Mouse (Mus musculus) kidney, postnatal 4 days (tissue): ENCODE results near the gene Tpd52l1.

Source experiments
- DNase-seq, 2 experiments: peaks; one replicate each; pipeline ENCODE4 v3.0.0; 2021; ENCODE audit warnings: mixed read lengths in 2 of 2

The Tpd52l1 gene

DNA sequence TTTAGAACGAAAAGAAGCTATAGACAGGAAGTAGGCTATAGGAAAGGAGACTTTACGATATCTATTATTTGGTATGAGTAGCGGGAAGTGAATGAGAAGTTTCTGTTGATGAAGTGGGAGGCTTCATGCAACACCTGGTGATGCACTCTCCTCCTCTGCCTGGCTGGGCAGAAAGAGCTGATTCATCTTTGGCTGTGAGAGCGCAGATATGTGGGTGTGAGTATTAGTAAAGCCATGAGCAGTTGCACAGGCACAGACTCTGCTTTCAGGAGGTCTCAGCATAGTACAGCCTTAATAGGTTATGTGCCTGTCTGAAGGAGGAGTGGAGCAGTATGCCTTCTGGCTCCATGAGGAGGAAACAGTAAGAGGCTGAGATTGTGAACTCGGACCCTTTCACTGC lies 109.3 kb downstream of the Tpd52l1 start:
- DNase-seq = no peak

DNA sequence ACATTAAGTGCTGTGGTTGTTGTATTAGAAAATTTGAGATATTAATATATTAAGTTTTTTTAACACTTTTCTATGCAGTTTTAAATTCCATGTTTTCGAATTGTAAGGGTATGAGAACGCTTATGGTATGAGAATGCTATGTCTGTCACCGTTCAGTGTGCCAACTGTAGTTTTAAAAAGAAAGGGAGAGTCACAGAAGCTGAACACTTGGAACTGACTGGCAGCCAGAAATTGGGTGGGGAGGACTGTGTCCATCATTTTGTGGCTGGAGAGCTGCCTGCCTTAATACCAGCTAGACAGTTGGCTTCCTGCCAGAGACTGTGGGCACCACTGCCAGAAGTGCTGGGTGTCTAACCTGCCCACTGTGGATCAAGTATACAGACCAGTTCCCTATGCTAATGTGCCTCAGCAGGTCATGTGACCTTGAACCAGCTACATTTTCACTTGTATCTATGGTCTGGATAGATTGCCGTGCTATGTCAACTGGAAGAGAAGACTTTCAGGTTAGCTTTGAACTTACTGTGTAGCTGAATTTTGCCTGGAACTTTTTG lies 114.5 kb downstream of the Tpd52l1 start:
- DNase-seq = peak; percentile 14 to 25

DNA sequence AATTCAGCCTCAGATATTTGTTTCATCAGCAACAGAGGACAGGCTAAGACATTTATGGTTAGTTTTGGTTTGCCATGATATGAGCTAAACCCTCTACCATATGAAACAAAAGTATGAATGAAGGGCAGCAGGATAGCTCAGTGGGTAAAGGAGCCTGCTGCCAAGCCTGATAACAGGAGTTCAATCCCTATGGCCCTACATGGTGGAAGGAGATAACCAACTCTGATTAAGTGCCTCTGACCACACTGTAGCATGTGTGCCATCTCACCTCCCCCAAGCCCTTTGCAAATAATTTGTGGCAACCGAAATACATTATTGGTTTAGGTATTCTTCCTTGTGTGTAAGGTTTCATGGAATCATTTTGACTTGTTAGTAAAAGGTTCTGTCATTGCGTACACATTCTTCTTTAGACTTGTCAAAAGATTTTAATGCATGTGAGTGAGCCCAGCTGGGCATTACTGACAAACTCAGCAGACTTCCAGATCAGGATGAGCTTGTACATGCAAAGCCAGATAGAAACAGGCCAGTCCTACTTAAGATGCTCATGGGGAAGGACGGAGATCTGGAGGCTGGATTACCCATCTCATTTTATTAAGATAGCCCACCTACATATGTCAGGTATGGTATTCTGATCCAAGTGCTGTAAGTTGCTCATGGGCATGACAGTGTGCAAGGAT lies 115.3 kb downstream of the Tpd52l1 start:
- no peak for DNase-seq

DNA sequence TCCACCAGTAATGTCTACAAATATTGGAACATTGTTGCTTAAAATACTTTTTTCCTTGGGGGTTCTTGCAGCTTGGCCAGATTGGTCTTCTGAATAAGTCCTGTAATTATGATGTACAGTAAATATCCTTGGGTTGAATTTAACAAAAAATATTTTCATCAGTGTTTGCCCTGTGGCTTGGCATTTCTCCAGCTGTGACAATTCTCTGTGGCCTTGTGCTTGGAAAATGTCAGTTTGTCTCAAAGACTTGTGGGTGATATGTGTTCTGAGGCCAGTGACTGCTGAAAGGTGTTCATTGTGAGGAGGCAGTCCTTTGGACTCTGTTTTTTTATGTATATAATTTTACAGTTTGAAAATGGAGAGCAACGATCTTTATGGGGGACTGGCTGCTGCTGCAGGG lies 116.3 kb downstream of the Tpd52l1 start:
- no peak for DNase-seq

DNA sequence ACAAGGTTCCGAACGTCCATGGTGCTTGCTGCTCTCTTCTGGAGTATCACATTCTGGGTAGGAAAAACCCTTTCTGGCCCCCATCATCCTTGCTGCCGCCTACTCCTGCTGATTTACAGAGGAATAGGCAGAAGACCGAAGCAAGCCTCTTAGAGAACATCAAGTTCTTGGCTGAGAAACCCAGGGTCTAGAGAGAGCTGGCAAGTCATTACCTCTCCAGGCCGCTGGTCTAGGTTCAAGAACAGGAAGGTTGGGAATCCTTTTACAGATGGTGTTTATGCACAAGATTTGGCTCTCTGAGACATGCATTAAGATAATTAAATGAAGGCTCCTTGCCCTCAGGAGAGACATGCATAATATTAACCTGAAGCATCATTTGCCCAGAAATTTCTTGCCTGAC lies 127.3 kb downstream of the Tpd52l1 start:
- no peak for DNase-seq

DNA sequence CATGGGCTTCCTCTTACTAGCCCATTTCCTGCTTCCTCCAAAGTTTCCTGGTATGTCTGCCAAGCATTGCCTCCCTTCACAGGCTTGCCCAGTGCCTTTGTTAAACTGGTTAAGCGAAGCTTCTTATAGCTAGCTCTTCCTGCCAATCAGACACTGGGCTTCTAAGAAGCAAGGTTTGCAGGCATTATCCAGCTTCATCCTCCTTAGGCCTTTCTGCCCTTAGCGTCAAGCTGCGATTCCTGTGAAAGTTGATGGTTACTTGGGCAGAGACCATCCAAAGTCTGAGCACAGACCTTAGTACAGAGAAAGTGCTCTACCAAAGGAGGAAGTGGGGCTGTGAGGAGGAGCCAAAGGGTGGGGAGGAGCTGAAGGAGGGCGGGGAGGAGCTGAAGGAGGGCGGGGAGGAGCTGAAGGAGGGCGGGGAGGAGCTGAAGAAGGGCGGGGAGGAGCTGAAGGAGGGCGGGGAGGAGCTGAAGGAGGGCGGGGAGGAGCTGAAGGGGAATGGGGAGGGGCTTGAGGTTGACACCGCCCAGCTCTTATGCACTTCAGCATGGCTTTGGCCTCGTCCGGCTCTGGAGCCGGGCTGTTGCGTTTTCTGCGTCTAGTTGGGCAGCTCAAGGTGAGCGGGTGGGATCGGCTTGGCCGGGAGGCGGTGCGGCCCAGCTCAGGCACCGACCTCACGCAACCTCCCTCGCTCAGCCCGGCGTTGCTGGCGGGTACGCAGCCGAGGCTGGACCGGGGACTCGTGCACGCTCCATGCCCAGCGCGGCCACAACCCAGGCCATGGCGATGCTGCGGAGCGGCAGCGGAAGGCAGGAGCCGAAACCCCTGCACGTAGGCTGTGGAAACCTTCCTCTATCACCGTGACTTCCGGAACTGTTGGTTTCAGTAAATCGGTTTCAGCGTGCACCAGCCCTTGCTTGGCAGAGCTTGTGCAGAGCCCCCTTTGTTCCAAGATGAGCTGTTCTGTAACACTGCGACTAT lies 132.6 kb downstream of the Tpd52l1 start, which contains the start of gene Hddc2:
Hddc2 (plus strand) TSS at position 519 of the 984 bp plus-strand sequence.
- peak; percentile 86 to 91 for DNase-seq

DNA sequence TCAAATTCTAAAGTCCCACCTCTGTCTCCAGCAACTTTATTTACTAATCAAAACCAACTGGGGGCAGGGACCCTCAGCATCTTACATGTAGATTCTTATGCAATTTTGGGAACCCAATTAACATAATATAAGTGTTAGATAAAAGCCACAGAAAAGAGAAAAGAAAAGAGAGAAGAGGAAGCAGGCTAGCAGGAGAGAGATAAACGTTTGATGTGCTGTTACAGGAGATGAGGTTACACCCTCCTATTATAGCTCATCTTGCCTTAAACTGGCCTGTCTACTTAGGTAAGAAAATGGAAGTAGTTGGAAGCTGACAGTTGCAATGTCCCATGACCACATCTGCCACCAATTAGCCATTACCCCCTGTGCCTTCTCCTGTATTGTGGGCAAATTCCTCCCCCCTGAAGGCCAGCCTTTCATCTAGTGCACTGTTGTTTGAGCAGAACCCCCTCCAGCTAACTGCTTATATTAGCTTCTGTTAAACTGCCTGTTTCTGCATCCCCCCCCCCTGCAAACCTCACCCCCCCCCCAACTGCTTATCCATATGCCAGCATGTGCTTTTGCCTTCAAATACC lies 138.6 kb downstream of the Tpd52l1 start:
- DNase-seq = no peak

DNA sequence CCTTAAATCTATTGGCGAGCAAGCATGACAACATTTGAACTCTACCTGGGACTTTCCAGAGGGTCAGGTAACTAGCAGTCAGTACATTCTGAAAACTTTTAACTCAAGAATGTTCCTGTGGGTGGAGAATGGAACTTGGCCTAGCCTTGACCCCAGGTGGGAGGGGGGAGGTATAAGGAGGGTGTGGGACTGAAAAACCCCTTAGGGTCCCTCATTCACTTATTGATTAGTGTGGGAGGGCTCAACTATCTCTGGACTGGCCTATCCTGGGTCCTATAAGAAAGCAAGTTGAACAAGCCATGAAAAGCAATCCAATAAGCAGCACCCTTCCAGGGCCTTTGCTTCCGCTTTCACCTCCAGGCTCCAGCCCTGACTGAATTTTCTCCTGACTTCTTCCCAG lies 142.3 kb downstream of the Tpd52l1 start:
- DNase-seq = no peak

DNA sequence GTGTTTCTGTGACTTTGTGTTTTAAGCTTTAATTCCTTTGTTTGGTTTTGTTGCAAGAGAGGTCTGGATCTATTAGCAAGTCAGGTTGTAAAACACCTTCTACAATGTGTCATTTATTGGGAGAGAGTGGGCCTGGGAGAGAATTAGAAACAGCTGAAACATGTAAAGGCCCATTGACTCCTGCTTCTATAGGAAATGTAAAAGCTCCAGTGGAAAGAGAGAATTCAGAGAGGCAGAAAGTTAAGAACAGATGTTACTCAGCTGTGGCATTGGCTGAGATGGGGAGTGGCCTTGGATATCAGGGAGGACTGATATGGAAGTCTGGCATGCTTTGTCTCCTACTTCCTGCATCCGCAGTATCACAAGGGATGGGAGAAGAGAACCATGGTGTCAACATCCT lies 145.5 kb downstream of the Tpd52l1 start:
- DNase-seq = no peak

DNA sequence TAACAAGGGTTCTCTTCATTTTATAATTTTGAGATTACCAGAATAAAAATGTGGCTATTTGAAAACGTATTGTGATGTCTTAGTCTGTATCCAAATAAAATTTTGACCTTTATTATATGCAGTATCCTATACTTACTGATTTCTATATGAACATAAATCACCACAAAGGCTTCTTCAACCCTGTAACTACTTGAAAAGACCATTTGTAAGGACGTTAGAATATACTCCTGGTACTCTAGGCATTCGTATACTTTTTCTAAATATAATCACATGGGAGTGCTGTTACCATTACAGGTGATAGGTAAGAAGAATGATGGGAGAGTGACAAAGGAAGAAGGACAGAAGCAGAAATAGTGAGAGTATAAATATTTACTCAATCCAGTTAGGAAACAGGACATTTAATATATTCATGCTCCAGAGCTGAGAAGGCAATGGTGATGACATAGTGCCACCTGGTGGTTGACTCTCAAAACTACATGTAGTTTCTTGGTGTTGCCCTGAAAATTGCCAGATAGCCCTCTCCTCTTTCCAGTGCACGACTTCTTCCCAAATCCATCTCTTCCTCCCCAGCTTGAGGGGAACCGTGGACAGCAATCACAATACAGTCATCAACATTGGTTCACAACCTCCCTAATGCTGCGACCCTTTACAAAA lies 146.7 kb downstream of the Tpd52l1 start:
- DNase-seq = peak; percentile 64 to 69

DNA sequence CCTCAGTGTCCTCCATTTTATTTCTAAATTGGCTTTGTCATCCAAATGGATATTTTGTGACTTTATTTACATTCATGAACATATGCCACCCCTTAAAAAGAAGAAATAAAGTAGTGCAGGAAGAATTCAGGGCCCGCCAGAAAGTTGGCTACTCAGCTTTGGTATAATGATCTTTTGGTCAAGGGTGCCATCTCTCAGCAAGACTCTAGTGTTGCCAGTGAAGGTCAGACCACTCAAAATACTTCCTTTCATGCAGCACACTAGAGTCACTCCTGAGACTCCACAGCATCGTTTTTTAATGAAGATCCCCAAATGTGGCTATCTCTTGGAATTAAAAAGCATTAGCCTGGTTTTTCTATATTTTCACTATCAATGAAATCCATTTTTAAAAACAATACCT lies 147.5 kb downstream of the Tpd52l1 start:
- no peak for DNase-seq

DNA sequence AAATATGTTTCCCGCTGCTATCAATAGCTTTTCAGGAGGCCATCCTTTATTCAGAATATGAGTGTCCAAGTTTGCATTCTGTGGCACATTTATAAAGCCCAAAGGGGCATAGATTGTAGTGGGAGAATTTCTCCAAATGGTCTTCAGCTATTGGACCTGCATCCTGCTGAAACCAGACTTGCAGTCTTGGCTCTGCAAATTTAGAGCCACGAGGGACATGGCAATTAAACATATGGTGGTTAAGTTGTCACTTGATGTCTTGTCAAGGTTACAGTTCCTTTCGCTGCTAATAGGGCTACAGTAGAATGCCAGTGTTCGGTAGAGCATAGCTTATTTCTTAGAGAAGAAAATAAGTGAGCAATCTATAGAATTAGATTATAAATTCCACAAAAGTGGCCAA lies 148.7 kb downstream of the Tpd52l1 start:
- no peak for DNase-seq

DNA sequence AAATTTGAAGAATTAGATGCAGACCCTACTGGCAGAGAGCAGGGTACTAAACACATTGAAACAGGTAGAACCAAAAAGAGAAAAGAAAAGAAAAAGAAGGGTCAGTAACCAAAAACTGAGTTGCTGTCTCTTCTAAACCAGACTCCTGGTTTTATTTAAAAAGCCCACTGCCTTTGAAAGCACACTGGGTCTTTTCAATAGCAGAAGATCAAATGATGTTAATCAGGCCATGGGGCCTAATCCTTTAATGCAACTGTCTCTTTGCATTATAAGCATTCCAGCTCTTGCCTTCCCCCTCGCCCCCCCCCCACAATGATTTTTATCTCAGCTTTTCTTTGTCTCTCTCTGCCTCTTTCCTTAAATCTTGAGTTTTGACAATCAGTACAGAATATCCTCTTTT lies 149.3 kb downstream of the Tpd52l1 start:
- DNase-seq = no peak

DNA sequence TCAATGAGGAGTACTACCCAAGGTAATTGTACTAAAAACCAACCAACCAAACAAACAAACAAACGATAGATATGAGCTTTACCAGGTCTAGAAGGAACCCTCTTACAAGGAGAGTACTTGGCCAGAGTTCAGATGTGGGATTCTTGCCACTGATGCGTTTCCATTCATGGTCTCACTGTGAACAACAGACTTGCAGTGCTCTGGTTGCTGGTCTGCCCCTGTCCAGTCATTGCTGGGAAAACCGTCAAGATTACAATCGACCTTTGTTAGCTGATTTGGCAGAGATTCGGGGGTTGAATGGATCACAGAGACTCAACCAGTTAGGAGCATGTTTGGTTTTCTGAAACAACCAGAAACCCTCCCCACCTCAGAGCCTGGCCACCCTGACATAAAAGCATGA lies 150.1 kb downstream of the Tpd52l1 start:
- DNase-seq = no peak

DNA sequence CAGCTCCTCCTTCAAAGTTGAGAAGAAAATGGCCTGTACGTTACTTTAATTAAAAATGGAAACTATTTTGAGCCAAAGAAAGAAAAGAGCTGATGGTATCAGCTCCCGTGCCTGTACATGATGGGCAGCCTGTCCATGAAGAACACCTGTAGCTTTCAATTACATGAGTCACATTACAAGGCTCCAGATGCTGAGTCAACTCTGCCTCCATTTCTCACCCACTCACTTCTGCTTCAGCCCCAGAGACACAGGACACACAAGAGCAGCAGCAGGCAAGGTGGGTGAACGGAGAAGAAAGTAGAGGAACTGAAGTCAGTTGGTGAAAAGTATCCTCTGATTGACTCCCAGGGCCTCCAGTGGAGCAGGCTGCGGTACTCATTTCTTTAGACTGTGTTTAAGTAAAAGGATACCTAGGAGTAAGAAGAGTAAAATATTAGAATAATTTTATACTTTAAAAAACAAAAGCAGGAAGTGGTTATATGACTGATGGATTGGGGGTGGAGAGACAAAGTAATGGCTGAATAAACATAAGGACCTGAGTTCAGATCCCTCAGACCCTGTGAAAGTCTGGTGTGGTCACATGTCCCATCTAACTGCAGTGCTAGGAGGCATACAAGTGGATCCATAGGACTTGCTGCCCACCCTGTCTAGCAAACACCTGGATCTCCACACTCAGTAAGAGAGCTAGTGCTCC lies 156.9 kb downstream of the Tpd52l1 start:
- no peak for DNase-seq

DNA sequence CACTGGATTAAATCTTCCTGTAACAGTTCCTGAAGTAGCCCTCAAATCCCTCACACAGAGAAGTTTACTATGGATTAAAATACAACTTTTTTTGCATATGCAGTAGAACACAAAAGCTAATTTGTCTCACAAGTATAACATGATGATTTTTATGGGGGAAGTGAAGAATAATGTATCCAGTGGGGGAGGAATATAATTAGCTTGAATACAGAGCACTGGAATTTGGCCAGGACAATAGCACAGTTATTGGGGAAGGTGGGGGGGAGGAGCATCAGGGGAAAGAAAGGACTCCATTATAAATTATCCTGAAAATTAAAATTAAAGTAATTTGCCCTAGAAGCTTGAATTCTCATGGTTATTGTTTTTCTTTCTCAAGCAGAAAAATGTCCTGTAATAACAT lies 158.0 kb downstream of the Tpd52l1 start:
- no peak for DNase-seq
